Mouse (Mus musculus) hindbrain, postnatal 0 days (tissue): Measurements from ENCODE around the gene Snx3. TPM values are rescaled to one million over a fixed set of nuclear protein-coding genes. Genes with fewer than 3 reads are reported as not detected.

ENCODE experiments used
- ATAC-seq: fragments of 200-750 bp; cut with Nextera tagmentation; 2 replicates; pipeline ENCODE4 v1.8.0; 2017; ENCODE audit warnings: mild to moderate bottlenecking, moderate TSS enrichment, moderate library complexity
- DNase-seq: peaks from one replicate; pipeline ENCODE4 v3.0.0-alpha.2; 2015; ENCODE audit warnings: low spot score
- H3K27ac ChIP-seq: fragments of 300-500 bp; sonication (generic); 2 replicates; pipeline ENCODE4 v1.5.1; 2014; ENCODE audit warnings: mild to moderate bottlenecking
- H3K27me3 ChIP-seq: fragments of 300-500 bp; sonication (generic); 2 replicates; pipeline ENCODE4 v1.6.1; 2014; ENCODE audit warnings: low read length, mixed read lengths; ENCODE audit not compliant: insufficient read depth
- H3K36me3 ChIP-seq: fragments of 300-500 bp; sonication (generic); 2 replicates; pipeline ENCODE4 v1.6.1; 2014; ENCODE audit warnings: low read length, mixed read lengths; ENCODE audit not compliant: insufficient read depth
- H3K4me1 ChIP-seq: fragments of 300-500 bp; sonication (generic); 2 replicates; pipeline ENCODE4 v1.6.1; 2014; ENCODE audit warnings: antibody characterized with exemption, low read length, mixed read lengths; ENCODE audit not compliant: insufficient read depth
- H3K4me2 ChIP-seq: fragments of 300-500 bp; sonication (generic); 2 replicates; pipeline ENCODE4 v1.6.1; 2014; ENCODE audit warnings: low read depth, mild to moderate bottlenecking, low read length, moderate library complexity, mixed read lengths
- H3K4me3 ChIP-seq: fragments of 300-500 bp; sonication (generic); 2 replicates; pipeline ENCODE4 v1.5.1; 2014; ENCODE audit warnings: low read length
- H3K9ac ChIP-seq: fragments of 300-500 bp; sonication (generic); replicated peaks from 2 replicates; pipeline ENCODE4 v1.6.1; 2014; ENCODE audit warnings: mild to moderate bottlenecking, low read length, moderate library complexity, mixed read lengths
- H3K9me3 ChIP-seq: fragments of 300-500 bp; sonication (generic); 2 replicates; pipeline ENCODE4 v1.6.1; 2016; ENCODE audit warnings: low read length, mixed read lengths
- CTCF ChIP-seq: IDR thresholded peaks from 2 replicates; pipeline ENCODE4 v1.5.1; 2016; ENCODE audit warnings: antibody characterized with exemption, control low read depth, low read depth
- WGBS: fragments of 180-500 bp; shearing (Covaris S2); extraction: QIAGEN DNeasy Blood & Tissue Kit; methylation state at CpG from one replicate; pipeline ENCODE4 v1.1.7; 2014; 5-methylcytosine and 5-hydroxymethylcytosine counted together
- polyA plus RNA-seq: library from polyadenylated mRNA; unstranded; fragments of >200 nt; fragmentation: Nextera tagmentation; extraction: Ambion mirVana; gene quantifications from 2 replicates; pipeline ENCODE4 v1.2.1, GENCODE M21; 2015
- total RNA-seq: library from RNA; depleted of rRNA; stranded (reverse); fragments of >200 nt; gene quantifications from 2 replicates; pipeline ENCODE4 v1.2.3, GENCODE M21; 2014

Gene Snx3
- total and polyA plus RNA-seq, 2 experiments from 2014 or later: 134 to 344 TPM

DNA sequence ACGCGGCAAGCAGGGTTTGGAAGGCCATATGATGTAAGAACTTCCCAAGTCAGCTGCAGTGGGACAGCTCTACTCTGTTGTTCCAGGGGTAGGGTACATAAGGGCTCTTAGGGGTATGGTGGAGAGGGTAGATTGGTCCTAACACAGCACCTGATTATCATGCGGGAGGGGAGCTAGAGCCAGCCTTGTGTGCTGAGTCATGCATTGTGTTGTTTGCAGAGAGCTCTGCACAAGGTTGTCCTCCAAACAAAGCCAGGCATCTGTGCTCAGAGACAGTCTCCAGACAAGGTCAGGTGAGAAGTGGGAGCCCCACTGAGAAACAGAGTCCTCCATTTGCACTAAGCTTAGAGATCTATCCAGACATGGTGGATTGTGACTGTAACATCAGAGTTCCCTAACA lies 44.7 kb downstream of the Snx3 start:
- Histone ChIP-seq H3K4me2 (no peak overlapping the region), H3K36me3 (no peaks in the 10 kb centered on the region)
- 91% methylated on average over 3 of the region's 3 CpGs for WGBS

DNA sequence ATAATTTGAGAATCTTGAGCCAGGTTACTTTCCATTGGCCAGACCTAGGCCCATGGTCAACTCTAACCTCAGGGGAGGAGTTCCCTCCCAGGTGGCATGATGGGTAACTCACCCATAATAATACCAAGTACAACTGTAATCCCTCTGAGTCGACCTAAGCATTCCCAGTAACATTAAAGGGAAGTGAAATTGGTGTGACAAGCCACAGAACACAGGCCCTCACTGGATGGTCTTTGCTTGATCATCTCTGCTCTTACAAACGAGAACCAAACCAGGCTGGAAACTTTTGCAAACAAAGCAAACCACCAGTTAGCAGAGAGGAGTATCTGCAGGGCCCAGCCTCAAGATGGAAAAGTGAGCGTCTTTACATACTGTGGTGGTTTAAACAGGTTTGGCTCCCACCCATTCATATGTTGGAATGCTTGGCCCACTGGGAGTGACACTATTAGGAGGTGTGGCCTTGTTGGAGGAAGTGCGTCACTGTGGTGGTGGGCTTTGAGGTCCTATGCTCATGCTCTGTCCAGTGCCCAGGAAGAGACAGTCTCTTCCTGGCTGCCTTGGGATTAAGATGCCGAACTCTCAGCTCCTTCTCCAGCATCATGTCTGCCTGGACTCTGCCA lies 57.9 kb downstream of the Snx3 start:
- no peak overlapping the region for H3K4me2 ChIP-seq
- DNase-seq (no peak), ATAC-seq (no peak)
- no peak for TF ChIP-seq CTCF
- no peaks in the 10 kb centered on the region for H3K4me1 ChIP-seq
- no peak overlapping the region for H3K9ac ChIP-seq
- H3K27ac ChIP-seq: no peak overlapping the region
- H3K36me3 ChIP-seq: no peaks in the 10 kb centered on the region
- H3K9me3 ChIP-seq: no peaks in the 10 kb centered on the region
- WGBS: 79% methylated on average over 5 of the region's 5 CpGs
- H3K27me3 ChIP-seq: peaks cover 24% of the 10 kb centered on the region; the same call in 1 of the 2 replicates
- H3K4me3 ChIP-seq: no peak overlapping the region

More for the DNA sequence above, 44.7 kb downstream of the Snx3 start:
- H3K27ac ChIP-seq: no peak overlapping the region
- ATAC-seq: no peak
- TF ChIP-seq CTCF: no peak
- H3K9me3 ChIP-seq: no peaks in the 10 kb centered on the region
- no peak overlapping the region for H3K4me3 ChIP-seq
- no peak for DNase-seq
- H3K9ac ChIP-seq: no peak overlapping the region
- no peaks in the 10 kb centered on the region for H3K27me3 ChIP-seq
- no peaks in the 10 kb centered on the region for H3K4me1 ChIP-seq

DNA sequence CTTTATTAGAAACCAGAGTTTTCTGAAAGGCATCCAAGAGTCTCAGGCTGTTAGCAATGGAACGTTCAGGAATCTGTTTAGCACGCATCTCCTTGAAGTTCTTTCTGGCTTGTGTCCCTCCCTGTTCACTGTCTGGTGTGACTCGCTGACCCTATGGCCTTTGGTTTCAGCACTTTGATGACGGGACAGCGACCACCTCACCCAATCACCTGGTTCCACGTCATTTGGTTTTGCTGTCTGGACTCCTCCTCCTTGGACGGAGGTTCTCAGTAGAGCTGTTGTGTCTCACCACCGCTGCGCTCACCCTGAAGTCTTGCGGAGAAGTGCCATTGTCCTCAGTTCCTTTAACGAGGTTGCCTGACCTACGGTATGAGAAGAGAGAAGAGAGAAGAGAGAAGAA lies 60.4 kb downstream of the Snx3 start:
- no peak for DNase-seq
- H3K4me2 ChIP-seq: 0 out of 2 replicates have a peak overlapping the region, but pooled peaks have one; percentile 18
- TF ChIP-seq CTCF: no peak
- H3K27ac ChIP-seq: no peak overlapping the region
- no peak for ATAC-seq
- H3K9me3 ChIP-seq: no peaks in the 10 kb centered on the region
- H3K9ac ChIP-seq: no peak overlapping the region
- no peaks in the 10 kb centered on the region for H3K4me1 ChIP-seq
- H3K4me3 ChIP-seq: no peak overlapping the region
- no peaks in the 10 kb centered on the region for H3K36me3 ChIP-seq
- 4% methylated on average over 12 of the region's 12 CpGs for WGBS
- H3K27me3 ChIP-seq: peaks cover 47% of the 10 kb centered on the region

DNA sequence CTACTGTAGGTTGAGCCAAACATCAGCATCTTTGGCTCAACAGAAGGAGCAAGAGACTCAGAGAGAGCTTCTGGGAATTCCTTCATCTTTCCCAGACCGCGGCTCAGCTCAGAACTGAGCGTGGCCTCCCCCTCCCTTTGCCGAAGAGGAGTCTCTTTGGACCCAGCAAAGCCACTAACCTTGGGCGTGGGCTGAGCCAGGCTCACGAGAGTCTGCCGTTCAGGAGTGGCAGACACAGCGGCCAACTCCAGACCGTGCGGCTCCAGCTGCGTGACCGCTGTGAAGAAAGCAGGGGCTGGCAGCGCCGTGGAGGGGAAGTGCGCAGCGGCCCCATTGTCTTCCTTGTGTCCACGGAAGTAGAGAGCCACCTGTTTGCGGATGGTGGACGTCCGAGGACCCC lies 70.7 kb downstream of the Snx3 start:
- DNase-seq: no peak
- Histone ChIP-seq H3K27ac (no peak overlapping the region), H3K27me3 (peaks cover 89% of the 10 kb centered on the region), H3K36me3 (no peaks in the 10 kb centered on the region), H3K9me3 (no peaks in the 10 kb centered on the region), H3K4me2 (peak overlapping the region; percentile 37), H3K4me3 (peak overlapping the region; percentile 13), H3K9ac (no peak overlapping the region), H3K4me1 (peaks cover 6% of the 10 kb centered on the region; the same call in 1 of the 2 replicates)
- TF ChIP-seq CTCF: no peak
- 1% methylated on average over 20 of the region's 20 CpGs for WGBS
- ATAC-seq: 0 out of 2 replicates have a peak, but pooled peaks have one; percentile 29

DNA sequence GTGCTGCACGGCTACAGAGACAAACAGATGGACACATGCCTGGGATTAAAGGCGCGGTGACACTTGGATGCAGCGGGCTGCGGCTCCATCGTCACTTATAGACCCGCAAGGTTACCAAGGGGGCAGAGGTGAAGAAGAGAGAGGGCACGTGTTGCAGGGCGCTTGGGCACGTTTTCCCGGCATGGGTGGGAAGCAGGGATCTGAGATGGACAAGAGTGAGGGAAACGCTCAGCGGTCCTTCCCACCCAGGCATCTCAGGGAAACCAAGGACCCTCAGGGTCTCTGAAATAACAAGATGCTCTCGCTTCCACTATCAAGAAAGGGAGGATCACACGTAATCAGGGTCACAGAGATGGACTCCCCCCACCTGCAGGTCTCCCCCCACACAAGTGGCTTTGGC lies 71.1 kb downstream of the Snx3 start:
- no peak overlapping the region for H3K27ac ChIP-seq
- TF ChIP-seq CTCF: no peak
- peak overlapping the region; percentile 13 for H3K4me3 ChIP-seq
- H3K27me3 ChIP-seq: peaks cover 91% of the 10 kb centered on the region
- 2% methylated on average over 15 of the region's 15 CpGs for WGBS
- H3K9ac ChIP-seq: no peak overlapping the region
- H3K36me3 ChIP-seq: no peaks in the 10 kb centered on the region
- DNase-seq (no peak), ATAC-seq (no peak)
- H3K4me2 ChIP-seq: peak overlapping the region; percentile 37
- H3K9me3 ChIP-seq: no peaks in the 10 kb centered on the region
- peaks cover 6% of the 10 kb centered on the region; the same call in 1 of the 2 replicates for H3K4me1 ChIP-seq

DNA sequence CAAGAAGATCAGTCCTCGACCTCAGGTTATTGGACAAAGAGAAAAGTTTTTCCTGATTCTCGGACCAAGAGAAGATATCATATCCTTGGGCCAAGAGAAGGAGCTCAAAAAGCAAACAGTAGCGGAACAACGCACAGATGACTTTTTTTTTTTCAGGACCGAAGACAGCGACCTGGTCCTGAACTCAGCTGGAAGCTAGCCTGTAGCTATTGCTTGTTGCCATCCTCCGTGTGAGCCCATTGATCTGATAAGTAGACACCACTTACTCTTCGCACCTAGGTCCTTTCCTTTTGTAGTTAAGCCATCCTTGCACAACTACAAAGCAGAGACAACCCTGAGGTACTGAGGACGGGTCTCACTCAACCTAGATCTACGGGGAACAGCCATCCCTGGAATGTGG lies 72.8 kb downstream of the Snx3 start:
- ATAC-seq: no peak
- 3% methylated on average over 10 of the region's 10 CpGs for WGBS

More for the DNA sequence above, 72.8 kb downstream of the Snx3 start:
- Histone ChIP-seq H3K36me3 (no peaks in the 10 kb centered on the region), H3K27me3 (peaks cover 93% of the 10 kb centered on the region), H3K4me1 (peaks cover 6% of the 10 kb centered on the region; the same call in 1 of the 2 replicates), H3K27ac (no peak overlapping the region), H3K4me3 (no peak overlapping the region), H3K9me3 (no peaks in the 10 kb centered on the region), H3K9ac (no peak overlapping the region), H3K4me2 (no peak overlapping the region)
- no peak for DNase-seq
- no peak for TF ChIP-seq CTCF
